Mouse (Mus musculus): ENCODE data around the gene Pmp22.

DNA sequence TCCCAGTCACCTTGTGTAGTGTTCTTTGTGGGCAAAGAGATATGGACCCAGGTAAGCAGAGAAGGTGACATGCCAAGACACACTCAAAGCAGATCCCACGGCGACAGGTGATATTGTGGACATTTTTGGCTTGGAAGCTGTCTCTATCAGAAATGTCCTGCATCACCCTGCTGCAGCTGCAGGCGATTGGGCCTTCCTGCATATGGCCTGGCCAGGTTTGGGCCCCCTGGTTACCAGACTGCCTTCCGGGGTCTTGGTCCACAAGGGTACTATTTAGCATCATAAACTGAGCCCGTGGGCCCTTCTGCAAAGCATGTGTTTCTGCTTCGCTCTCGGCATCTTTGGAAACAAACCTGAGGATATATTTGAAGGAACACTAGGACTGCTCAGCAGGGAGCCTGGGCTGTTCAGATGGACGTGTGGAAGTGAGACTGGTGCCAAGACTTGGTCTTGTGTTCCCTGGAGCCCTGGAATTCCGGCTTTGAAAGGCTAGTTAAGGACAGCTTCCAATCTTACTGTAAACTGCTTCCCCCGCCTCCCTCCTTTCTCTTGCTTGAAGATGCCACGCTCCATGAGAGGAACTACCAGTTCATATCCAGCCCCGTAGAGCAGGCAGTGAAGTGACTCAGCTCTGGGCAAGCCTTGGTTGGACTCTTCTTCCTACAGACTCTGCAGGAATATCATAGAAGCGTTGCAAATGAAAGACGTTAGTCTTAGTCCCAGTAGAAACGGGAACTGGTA is 6.1 kb downstream of the Pmp22 start:
- TF ChIP-seq CTCF (IDR thresholded peaks at IDR 0.05; ENCODE audit: borderline replicate concordance, extremely low read depth, insufficient read depth, insufficient read length) (no peak), POLR2A (IDR thresholded peaks at IDR 0.05; ENCODE audit: borderline replicate concordance, extremely low read depth, insufficient read depth, insufficient read length, poor library complexity, severe bottlenecking) (no peak)
